In genomic region chr2:169158760-169159159, GRCm38 (mm10) we compare ENCODE assay signal across 11 mouse cellular contexts.
DNase-seq lines count a peak whose midpoint lies in the region; ATAC-seq and TF ChIP-seq lines count a peak whose summit lies in the region.
"Had no signal": no experiment of that assay in that cellular context is flagged by ENCODE, and none has a peak within 500 bp of the region (broad histone marks: within the 10 kb centered on the region; RNA-seq: fewer than 3 reads in every experiment).

No protein-coding gene starts in this region.

- no peak for DNase-seq in kidney, postnatal 0 days (ENCODE audit: low spot score)
- no peak for DNase-seq in kidney, adult 2 months
- no peak for DNase-seq in limb, embryonic 14.5 days (ENCODE audit: low spot score)
- no peak for DNase-seq in right cerebral cortex, adult 18-20 months
- DNase-seq in ovary, adult 18-20 months (ENCODE audit: low spot score) = no peak
- DNase-seq: lung, adult 18-20 months; right cerebral cortex, postnatal 4 days; thymus, adult 18-20 months had no signal

- H3K27me3 ChIP-seq in kidney, postnatal 0 days (ENCODE audit: insufficient read depth, low read length) = no peaks in the 10 kb centered on the region
- no peaks in the 10 kb centered on the region for H3K27me3 ChIP-seq in kidney, adult 2 months (replicated peaks; ENCODE audit: control insufficient read depth, insufficient read depth, low read length)
- H3K27me3 ChIP-seq in hindbrain, embryonic 15.5 days = no peaks in the 10 kb centered on the region
- H3K27me3 ChIP-seq in limb, embryonic 14.5 days (ENCODE audit: control insufficient read depth, insufficient read depth, low read length) = 0 out of 2 replicates have a peak, but pooled peaks cover 4% of the 10 kb centered on the region
- no peaks in the 10 kb centered on the region for H3K27me3 ChIP-seq in stomach, embryonic 14.5 days (ENCODE audit: control insufficient read depth, insufficient read depth, low read length)
- H3K27me3 ChIP-seq: heart, embryonic 12.5 days had no signal

- no peaks in the 10 kb centered on the region for H3K36me3 ChIP-seq in kidney, postnatal 0 days (ENCODE audit: insufficient read depth, low read length)
- no peaks in the 10 kb centered on the region for H3K36me3 ChIP-seq in kidney, adult 2 months (ENCODE audit: control insufficient read depth, insufficient read depth, low read length)
- H3K36me3 ChIP-seq in hindbrain, embryonic 15.5 days = no peaks in the 10 kb centered on the region
- no peaks in the 10 kb centered on the region for H3K36me3 ChIP-seq in limb, embryonic 14.5 days (ENCODE audit: control insufficient read depth, insufficient read depth, low read length)
- no peaks in the 10 kb centered on the region for H3K36me3 ChIP-seq in stomach, embryonic 14.5 days (ENCODE audit: control insufficient read depth, insufficient read depth, low read length)
- H3K36me3 ChIP-seq: heart, embryonic 12.5 days had no signal

- peaks cover 9% of the 10 kb centered on the region; the same call in 1 of the 2 replicates for H3K4me1 ChIP-seq in kidney, postnatal 0 days (replicated peaks; ENCODE audit: insufficient read depth, low read length)
- no peaks in the 10 kb centered on the region for H3K4me1 ChIP-seq in kidney, adult 2 months (ENCODE audit: control insufficient read depth, insufficient read depth, low read length)
- H3K4me1 ChIP-seq in hindbrain, embryonic 15.5 days (replicated peaks) = peaks cover 39% of the 10 kb centered on the region
- peaks cover 13% of the 10 kb centered on the region for H3K4me1 ChIP-seq in limb, embryonic 14.5 days (ENCODE audit: control insufficient read depth, insufficient read depth, low read length)
- no peaks in the 10 kb centered on the region for H3K4me1 ChIP-seq in stomach, embryonic 14.5 days (ENCODE audit: control insufficient read depth, insufficient read depth, low read length)

- TF ChIP-seq CTCF in kidney, postnatal 0 days (IDR thresholded peaks at IDR 0.05; ENCODE audit: low read depth) = no peak
- TF ChIP-seq CTCF in kidney, adult 2 months (conservative IDR thresholded peaks at IDR 0.05; ENCODE audit: insufficient read depth, insufficient read length, low read depth, low read length) = no peak

- TF ChIP-seq POLR2A in kidney, adult 2 months (IDR thresholded peaks at IDR 0.05; ENCODE audit: low read depth, low read length) = no peak
- TF ChIP-seq POLR2A in limb, embryonic 14.5 days (IDR thresholded peaks at IDR 0.05; ENCODE audit: borderline replicate concordance, extremely low read depth, insufficient read depth, insufficient read length) = no peak

- peak overlapping the region; percentile 42 for H3K4me2 ChIP-seq in kidney, postnatal 0 days (ENCODE audit: low read length)
- H3K4me2 ChIP-seq in hindbrain, embryonic 15.5 days = peak overlapping the region; percentile 42
- peak overlapping the region; percentile 32; the same call in 1 of the 2 replicates for H3K4me2 ChIP-seq in limb, embryonic 14.5 days (replicated peaks; ENCODE audit: low read depth, low read length, severe bottlenecking)
- peak overlapping the region; percentile 18; the same call in 1 of the 2 replicates for H3K4me2 ChIP-seq in stomach, embryonic 14.5 days (replicated peaks; ENCODE audit: low read depth, low read length)
- H3K4me2 ChIP-seq: heart, embryonic 12.5 days had no signal

- H3K27ac ChIP-seq in kidney, postnatal 0 days = no peak overlapping the region
- H3K27ac ChIP-seq in kidney, adult 2 months (ENCODE audit: insufficient read depth, low read depth, low read length) = no peak overlapping the region
- H3K27ac ChIP-seq in hindbrain, embryonic 15.5 days (replicated peaks) = peak overlapping the region; percentile 68
- H3K27ac ChIP-seq in limb, embryonic 14.5 days (replicated peaks; ENCODE audit: low read depth, low read length) = no peak overlapping the region
- H3K27ac ChIP-seq in stomach, embryonic 14.5 days (ENCODE audit: low read length) = no peak overlapping the region

- H3K9me3 ChIP-seq in kidney, postnatal 0 days (replicated peaks; ENCODE audit: low read length) = no peaks in the 10 kb centered on the region
- no peaks in the 10 kb centered on the region for H3K9me3 ChIP-seq in hindbrain, embryonic 15.5 days
- H3K9me3 ChIP-seq in limb, embryonic 14.5 days (ENCODE audit: control insufficient read depth, low read length) = no peaks in the 10 kb centered on the region
- H3K9me3 ChIP-seq in stomach, embryonic 14.5 days (ENCODE audit: control insufficient read depth, low read depth, low read length) = no peaks in the 10 kb centered on the region
- H3K9me3 ChIP-seq: heart, embryonic 12.5 days had no signal

- H3K9ac ChIP-seq in kidney, postnatal 0 days (ENCODE audit: low read depth, low read length) = no peak overlapping the region
- no peak overlapping the region for H3K9ac ChIP-seq in hindbrain, embryonic 15.5 days
- no peak overlapping the region for H3K9ac ChIP-seq in limb, embryonic 14.5 days (ENCODE audit: low read depth, low read length, severe bottlenecking)
- no peak overlapping the region for H3K9ac ChIP-seq in stomach, embryonic 14.5 days (replicated peaks; ENCODE audit: low read depth, low read length)
- H3K9ac ChIP-seq: heart, embryonic 12.5 days had no signal

- WGBS in kidney, postnatal 0 days = 11% methylated on average over 11 of the region's 11 CpGs
- 18% methylated on average over 11 of the region's 11 CpGs for WGBS in kidney, adult 2 months
- WGBS in hindbrain, embryonic 15.5 days = 25% methylated on average over 11 of the region's 11 CpGs
- WGBS in limb, embryonic 14.5 days = 46% methylated on average over 11 of the region's 11 CpGs
- WGBS in stomach, embryonic 14.5 days = 40% methylated on average over 11 of the region's 11 CpGs

- ATAC-seq in kidney, postnatal 0 days (replicated peaks; ENCODE audit: low FRiP score, low read depth) = no peak
- ATAC-seq in hindbrain, embryonic 15.5 days (ENCODE audit: low FRiP score, low read depth) = no peak
- no peak for ATAC-seq in limb, embryonic 14.5 days (ENCODE audit: low FRiP score, low read depth)
- ATAC-seq in stomach, embryonic 14.5 days (ENCODE audit: insufficient number of reproducible peaks, insufficient read depth, low FRiP score, low read depth) = no peak

- H3K4me3 ChIP-seq in kidney, postnatal 0 days (replicated peaks; ENCODE audit: low read depth, low read length) = peak overlapping the region; percentile 8; the same call in 1 of the 2 replicates
- no peak overlapping the region for H3K4me3 ChIP-seq in kidney, adult 2 months (ENCODE audit: insufficient read depth, low read depth, low read length)
- no peak overlapping the region for H3K4me3 ChIP-seq in hindbrain, embryonic 15.5 days
- 0 out of 2 replicates have a peak overlapping the region, but pooled peaks have one; percentile 9 for H3K4me3 ChIP-seq in limb, embryonic 14.5 days (replicated peaks; ENCODE audit: low read length)
- H3K4me3 ChIP-seq in stomach, embryonic 14.5 days (ENCODE audit: low read depth, low read length) = no peak overlapping the region
- H3K4me3 ChIP-seq: heart, embryonic 12.5 days had no signal

Comparison
In these comparisons a context has a peak if more than half of its experiments do, and no peak if none do; other contexts are left out.
1. H3K4me3 ChIP-seq: peak in kidney, postnatal 0 days (single experiment) and limb, embryonic 14.5 days (single experiment); none in kidney, adult 2 months (single experiment), hindbrain, embryonic 15.5 days (single experiment) and stomach, embryonic 14.5 days (single experiment).
2. Peak in every context shown above with its lines, with median percentiles within 50 percentile points of each other: H3K4me2 ChIP-seq.